Mouse (Mus musculus) telencephalon, adult 2 months (tissue): ENCODE results near the gene Hhat.

Source experiments
- DNase-seq: peaks from one replicate; pipeline ENCODE4 v3.0.0-alpha.2; 2011; ENCODE audit warnings: low read depth, low spot score

Hhat gene

GRCm38 (mm10) chr1:192785046-192785961, 14.3 kb upstream of the Hhat start:
- DNase-seq = no peak

- DNase-seq = no peak
These were observed 13.4 kb upstream of the Hhat start for GRCm38 (mm10) chr1:192784374-192784773.

DNA sequence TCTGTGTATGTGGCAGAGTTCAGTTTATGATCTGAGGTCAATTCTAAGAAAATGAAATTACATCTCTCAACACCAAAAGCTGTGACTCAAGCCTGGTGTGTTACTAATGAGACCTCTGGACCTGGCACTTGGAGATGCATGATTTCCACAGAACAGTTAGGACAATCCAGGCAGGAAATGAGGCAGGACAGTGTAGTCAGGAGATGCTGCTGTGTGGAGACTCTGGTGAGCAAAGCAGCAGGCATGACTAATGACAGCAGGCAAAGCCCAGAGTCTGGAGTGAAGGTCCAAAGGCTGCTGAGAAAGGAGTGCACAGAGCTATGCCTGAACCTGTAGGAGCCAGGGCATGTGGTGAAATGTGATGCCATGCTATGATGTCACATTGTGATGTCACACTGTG, 10.2 kb upstream of the Hhat start:
- DNase-seq = no peak

DNA sequence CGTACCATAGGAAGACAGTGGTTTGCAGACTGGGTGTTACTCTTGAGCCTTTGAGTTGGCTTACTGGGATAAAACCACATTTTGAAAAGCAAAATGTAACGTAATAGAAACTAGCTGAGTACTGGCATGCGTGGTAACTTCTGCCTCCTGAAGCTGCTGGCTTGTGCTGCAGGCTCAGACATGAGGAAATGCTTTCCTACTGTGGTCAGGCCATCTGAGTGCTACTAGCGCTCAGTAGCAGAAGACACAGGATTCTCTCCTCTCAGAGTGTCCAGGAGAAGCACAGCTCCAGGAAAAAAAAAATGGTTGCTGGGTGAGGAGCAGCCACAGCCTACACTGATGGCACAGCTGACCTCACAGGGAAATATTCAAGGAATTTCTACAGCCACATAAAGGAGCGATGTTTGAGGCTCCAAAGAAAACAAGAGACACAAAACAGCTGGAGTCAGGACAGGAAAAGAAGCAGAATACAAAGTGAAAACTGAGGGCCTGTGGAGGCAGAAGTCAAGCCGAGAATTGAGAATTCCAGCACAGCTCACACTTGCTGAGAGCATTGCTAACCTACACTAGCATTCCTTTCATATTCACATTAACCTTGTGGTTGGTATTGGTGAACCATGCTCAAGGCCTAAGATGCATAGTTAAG, 8.0 kb upstream of the Hhat start:
- DNase-seq = no peak

GRCm38 (mm10) chr1:192778206-192778605, 7.2 kb upstream of the Hhat start:
- no peak for DNase-seq

- DNase-seq = peak; percentile 82
These were observed 911 bp downstream of the Hhat start for GRCm38 (mm10) chr1:192770130-192770494.

DNA sequence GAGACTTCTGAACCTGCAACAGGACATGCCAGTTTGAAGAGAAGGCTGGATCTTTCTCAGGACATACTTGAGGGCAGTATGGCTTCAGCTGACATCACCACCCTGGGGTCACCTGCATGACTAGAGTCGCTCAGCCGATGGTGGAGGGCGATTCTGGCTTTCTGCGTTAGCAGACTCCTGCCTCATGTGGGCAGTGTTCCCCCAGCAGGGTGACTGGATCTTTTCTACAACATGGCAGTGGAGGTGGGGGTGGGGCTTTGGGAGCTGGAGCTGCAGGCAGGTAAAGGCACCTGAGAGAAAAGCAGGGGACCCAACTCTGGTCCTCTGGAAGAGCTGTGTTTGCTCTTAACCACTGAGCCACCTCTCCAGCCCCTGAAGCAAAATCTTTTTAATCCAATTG, 5.5 kb downstream of the Hhat start:
- DNase-seq = no peak

DNA sequence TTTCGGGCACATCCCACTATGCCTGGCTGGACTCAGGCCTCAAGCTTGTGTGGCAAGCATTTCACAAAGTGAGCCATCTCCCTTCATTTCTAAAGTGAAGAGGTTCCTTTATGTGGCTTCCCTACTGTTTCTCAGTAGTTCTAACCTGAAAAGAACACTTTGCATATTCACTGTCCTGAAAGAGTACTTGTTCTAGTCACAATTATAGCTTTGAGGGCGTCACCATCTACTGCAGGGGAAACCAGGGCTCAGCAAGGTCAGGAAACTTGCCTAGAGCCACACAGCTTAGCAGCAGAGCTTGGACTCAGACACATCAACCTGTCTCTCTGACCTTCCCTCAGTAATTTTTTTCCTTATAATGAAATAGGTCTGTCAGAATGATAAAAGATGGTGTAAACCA, 6.5 kb downstream of the Hhat start:
- DNase-seq = no peak

DNA sequence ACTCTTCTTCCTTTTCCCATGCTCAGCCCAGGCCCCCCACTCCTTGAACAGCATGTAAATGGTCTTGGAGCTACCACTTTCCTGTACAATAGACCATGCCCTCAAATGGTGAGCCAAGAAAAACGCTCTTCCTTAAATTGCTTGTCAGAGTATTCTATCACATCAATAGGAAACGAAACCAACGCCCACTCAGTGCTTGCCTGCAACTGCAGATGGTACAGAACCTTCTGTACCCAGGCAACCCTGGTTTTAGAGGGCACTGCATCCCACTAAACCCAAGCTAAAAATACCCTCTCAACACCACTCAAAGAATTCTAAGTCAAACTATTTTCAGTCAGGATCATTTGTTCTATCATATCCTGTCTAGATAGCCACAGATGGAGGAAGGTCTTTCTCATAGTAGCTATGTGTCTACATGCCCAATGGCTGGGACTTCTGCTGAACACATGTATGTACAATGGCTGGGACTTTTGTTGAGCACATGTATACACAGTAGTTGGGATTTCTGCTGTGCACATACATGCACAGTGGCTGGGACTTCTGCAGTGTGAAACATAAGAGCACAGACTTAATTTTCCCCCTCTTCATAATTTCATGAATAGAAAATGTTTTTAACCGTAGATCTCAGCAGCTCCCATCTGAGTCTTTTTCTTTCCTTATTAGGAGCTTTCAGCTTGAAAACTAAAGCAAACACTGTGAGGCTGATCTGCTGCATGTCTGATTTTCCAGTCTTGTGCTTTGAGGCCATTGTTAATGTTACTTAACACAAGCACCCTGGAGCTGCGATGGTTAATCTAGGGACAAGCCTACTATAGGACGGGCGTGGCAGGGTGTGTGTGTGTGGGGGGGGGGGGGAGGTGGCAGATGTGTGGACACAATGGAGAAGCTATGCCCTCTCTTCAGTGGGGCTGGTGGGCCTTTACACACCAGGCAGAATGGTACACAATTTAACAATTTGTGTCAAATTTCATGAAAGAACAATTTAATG, 7.8 kb downstream of the Hhat start:
- DNase-seq = no peak

DNA sequence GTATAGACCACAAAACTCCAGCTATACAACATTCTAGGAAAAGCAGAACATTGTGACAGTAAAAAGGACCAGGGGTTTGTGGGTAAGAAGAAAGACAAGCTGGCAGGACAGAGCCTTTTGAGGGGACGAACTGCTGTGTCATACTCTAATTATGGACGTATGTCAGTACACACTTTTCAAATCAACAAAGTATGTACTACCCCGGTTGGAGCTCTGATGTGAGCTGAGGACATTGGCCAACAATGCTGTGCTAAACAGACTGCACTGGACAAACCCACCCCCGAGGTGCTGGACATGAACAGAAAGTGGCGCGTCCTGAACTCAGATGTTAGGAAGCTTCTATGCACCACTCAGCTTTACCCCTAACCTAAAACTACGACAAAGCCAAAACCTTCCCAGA, 14.3 kb downstream of the Hhat start:
- no peak for DNase-seq

DNA sequence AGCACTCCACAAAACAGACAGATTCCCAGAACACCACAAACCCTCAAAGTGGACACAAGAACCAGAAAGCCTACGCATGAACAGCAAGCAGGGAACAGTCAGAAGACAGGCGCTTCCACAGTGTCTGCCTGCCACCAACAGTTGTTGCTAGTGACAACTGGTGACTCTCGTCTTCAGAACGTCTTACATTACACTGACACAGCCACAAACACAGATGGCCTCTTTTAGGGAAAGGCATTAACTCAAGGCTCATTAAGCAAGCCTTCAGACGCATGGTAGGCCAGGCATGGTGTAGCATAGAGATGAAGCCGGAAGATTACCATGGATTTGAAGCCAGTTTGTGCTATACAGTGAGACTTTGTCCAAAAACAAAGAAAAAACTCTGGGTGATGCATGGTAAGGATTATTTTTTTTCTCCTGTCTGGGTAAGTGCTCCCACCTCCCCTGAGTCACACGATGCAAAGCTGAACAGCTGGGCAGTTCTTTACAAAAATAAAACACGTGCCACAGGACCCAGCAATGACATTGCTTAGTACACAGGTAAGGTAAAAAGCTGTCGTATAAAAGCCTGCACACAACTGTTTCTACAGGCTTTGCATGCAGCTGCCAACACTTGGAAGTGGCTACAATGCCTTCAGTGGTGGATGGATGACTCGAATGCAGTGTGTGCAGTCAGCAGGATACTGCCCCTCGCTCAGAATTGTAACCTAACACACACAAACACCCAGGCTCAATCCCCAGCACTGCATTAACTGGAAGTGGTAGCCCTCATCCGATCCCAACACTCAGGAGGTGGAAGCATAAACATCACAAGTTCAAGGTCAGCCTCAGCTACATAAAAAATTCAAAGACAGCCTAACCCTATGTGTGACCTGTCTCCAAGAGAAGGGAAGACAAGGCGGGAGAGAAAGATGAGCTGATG, 15.1 kb downstream of the Hhat start:
- no peak for DNase-seq

DNA sequence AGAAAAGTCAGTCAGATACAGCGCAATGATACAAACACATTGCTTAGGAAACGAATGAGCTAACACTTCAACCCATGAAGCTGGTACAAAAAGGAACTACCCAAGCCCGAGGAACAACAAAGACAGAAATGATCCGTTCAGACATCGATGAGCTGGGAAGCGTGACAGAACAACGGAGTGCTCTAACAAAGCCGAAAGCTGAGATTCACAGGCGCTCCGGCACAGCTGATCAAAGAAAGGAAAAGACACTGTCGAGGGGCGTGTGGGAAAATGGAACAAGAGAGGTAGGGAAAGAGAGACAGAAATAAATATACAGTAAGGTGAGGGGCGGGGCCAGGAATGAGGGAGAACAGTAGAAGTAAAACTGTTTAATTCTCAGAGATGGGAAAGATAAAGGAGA, 15.8 kb downstream of the Hhat start:
- no peak for DNase-seq

- no peak for DNase-seq
These were observed 16.8 kb downstream of the Hhat start for GRCm38 (mm10) chr1:192754268-192754667.

DNA sequence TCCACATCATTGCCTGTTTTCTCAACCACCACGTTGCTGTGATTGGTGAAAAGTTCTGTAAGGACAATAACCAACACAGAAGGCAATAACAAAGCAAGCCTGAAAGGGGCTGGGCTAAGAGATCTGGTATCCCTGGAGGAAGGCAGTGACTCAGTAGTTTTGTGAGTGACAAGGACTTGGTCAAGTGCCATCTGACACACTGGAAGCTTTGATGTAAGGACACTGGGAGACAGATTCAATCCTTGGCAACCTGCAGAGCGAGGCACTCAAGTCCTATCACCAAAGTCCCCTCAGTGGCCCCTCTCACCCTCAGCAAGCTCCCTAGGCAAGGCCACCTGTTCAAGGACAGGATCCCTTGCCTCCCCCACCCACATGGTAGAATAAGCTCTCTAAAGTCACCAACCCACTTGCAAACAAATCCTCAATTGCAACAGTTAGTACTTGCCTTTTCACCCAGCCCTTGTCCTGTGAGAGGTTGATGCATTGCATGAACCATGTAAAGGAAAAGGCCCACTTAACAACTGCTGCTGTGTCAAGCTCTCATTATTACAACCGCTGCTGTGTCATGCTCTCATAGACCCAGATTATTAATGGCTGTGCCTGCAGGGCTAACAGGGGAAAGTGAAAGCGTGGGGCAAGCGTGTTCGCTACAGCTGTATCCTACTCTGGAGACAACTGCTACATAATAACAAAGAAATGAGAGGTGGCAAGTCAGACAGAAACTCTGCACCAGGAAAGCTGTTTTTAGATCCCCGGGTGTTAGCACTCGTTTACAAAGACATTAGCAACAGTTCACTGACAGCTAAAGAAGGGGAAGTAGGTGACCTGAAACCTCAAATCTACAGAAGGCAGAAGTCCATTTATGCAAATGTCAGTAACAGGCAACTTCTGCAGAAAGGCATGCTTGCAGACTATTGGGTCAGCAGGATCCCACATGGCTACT, 18.1 kb downstream of the Hhat start:
- DNase-seq = no peak

GRCm38 (mm10) chr1:192750042-192750437, 21.0 kb downstream of the Hhat start:
- DNase-seq = no peak

- no peak for DNase-seq
These were observed 21.6 kb downstream of the Hhat start for GRCm38 (mm10) chr1:192749270-192750041.

DNA sequence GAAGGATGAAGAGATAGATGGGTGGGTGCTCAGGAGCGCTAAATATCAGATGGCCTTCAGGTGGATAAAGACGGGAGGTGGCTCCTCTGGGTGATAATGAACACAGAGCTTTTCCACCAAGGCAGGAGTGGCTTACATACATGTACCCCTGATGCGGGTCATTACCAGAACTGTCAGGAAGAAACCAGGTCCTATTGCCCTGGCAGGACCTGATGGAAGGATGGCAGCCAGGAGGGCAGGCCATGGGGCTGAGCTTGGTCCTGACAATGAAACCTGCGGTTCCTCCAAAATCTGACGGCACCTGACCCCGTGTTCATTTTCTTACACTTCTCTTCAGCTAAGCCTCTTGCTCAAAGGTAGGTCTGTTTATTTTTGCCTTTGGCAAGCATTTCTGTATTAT, 24.8 kb downstream of the Hhat start:
- no peak for DNase-seq

- no peak for DNase-seq
These were observed 25.6 kb downstream of the Hhat start for GRCm38 (mm10) chr1:192745240-192746101.
